Mouse (Mus musculus) neutrophil, adult 5-6 weeks (primary cell): Measurements from ENCODE around the gene Pi4k2a. TPM values are rescaled to one million over a fixed set of nuclear protein-coding genes. Genes with fewer than 3 reads are reported as not detected.

Source experiments
- ATAC-seq: fragments of 151-379, 151-347 bp; 2 replicates; pipeline ENCODE4 v1.8.0; 2017; ENCODE audit warnings: mild to moderate bottlenecking, moderate TSS enrichment; ENCODE audit not compliant: insufficient number of reproducible peaks, poor library complexity, low FRiP score, severe bottlenecking; ENCODE audit errors: extremely low read depth
- total RNA-seq: library from RNA; stranded (forward); fragments of 200-1000 nt; gene quantifications from 2 replicates; pipeline ENCODE4 v1.2.3, GENCODE M21; 2017

The Pi4k2a gene
- total RNA-seq, 1 experiment from 2014 or later = 13.3 TPM

- ATAC-seq = no peak
These were observed 57.0 kb downstream of the Pi4k2a start, which contains the start of gene Marveld1 for GRCm38 (mm10) chr19:42147170-42147768. Marveld1 (plus strand) TSS chr19:42147400.

- peak; percentile 15; the same call in 1 of the 2 replicates for ATAC-seq
These were observed 57.7 kb downstream of the Pi4k2a start for GRCm38 (mm10) chr19:42147769-42148568.

- ATAC-seq = no peak
These were observed 58.2 kb downstream of the Pi4k2a start for GRCm38 (mm10) chr19:42148569-42148860.

- peak; percentile 61 for ATAC-seq
These were observed 61.7 kb downstream of the Pi4k2a start for GRCm38 (mm10) chr19:42151990-42152389.

GRCm38 (mm10) chr19:42157493-42158237 lies 67.4 kb downstream of the Pi4k2a start:
- no peak for ATAC-seq

DNA sequence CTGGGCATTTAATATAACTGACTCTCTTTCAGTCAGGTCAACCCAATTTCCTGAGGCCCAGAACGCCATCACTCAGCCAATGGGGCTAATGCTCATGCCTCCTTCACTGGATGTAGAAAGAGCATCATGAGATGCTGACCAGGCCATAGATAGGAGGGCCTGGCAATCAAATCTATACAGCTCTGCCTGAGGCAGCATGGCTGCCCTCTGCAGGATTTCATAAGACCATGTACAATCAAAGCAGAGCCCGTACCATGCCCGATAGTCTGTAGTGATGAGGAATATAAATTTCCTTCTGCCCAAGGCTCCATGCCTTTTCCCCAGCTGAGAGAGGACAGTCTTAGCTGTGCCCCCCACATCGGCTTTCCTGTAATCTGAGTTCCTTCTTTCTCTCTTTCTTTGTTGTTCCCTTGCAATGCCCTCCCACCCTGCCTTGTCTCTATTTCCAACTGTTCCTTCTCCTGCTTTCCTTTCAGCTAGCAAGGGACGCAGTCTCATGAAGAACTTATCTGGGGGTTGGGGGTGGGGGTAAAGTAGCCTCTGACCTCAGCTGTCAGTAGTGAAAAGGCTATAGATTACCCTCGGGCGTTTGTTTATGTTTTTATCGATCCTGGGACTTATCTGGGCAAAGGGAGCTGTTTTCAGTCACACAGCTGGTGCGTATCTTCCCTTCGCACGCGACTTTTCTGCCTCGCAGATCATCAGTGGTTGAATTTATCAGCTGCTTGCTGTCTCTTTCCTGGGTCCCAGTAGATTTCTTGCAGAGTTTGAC lies 68.2 kb downstream of the Pi4k2a start:
- no peak for ATAC-seq

- ATAC-seq = no peak
These were observed 73.5 kb downstream of the Pi4k2a start, which contains the start of gene Zfyve27 for GRCm38 (mm10) chr19:42163764-42164163. Zfyve27 (plus strand) TSS chr19:42163951.

DNA sequence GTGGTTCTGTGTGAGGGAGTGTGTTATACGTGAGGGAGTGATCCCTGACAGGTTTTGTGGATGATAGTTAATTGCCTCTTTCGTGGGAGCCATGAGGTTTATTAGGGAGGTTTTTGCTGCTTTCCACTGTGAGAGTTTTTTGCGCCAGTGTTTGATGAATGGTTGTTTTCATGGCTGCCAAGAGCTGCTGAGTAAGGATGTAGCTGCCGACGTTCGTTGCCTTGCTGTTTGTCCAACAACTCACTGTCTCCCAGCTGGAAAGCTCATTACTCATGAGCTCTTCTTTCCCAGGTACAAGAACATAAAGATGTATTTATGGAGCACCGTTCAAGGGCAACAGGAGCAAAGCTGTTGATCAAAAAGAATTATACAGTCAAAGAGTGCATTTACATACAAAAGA lies 73.9 kb downstream of the Pi4k2a start:
- ATAC-seq = no peak

- ATAC-seq = peak; percentile 59; the same call in 1 of the 2 replicates
These were observed 75.9 kb downstream of the Pi4k2a start for GRCm38 (mm10) chr19:42166130-42166529.

DNA sequence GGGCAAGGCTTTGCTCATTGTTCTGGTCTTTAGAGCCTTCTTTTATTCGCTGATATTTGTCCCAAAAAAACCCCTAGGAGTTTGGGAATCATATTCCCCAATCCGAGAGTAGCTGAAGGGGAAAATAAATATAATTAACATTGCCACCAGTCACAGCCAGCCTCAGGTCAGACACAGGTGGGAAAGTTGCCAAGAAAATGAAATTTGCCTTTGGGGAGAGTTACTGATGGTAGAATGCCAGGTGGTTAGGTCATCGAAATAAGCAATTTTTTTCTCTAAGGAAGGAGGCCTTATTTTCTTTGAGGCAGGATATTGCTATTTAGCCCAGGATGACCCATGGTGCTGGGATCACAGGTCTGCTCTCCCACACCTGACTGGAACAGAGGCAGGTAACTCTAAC lies 76.5 kb downstream of the Pi4k2a start:
- ATAC-seq = no peak

GRCm38 (mm10) chr19:42167489-42167888 lies 77.2 kb downstream of the Pi4k2a start:
- ATAC-seq = no peak

DNA sequence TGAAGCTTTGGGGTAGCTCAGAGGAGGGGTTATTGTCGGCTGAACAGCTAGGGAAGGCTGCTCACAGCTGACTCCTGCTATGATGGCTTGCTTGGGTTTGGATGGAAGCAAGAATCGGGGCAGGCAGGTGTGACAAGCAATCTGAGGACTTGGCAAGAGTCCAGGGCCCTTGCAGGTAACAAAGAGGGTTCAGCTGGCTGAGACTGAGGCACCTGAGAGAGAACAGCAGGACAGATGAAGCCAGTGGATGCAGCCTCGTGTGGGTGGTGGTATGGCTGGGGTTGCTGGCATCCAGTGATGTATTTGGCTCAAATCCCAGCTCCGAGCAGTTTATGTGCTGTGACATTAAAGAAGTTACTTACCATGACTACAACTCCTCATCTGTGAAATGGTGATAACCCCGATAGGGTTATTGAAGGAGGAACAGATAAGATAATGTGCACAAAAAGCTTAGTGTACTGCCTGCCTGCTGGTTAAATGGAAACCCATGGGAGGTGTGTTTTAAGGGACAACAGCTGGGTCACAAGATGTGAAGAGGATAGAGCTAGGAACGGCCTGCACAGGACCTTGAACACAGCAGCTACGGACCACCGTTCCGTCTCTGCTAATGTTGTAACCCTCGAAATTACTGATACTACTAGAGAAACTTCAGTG lies 79.2 kb downstream of the Pi4k2a start:
- no peak for ATAC-seq

DNA sequence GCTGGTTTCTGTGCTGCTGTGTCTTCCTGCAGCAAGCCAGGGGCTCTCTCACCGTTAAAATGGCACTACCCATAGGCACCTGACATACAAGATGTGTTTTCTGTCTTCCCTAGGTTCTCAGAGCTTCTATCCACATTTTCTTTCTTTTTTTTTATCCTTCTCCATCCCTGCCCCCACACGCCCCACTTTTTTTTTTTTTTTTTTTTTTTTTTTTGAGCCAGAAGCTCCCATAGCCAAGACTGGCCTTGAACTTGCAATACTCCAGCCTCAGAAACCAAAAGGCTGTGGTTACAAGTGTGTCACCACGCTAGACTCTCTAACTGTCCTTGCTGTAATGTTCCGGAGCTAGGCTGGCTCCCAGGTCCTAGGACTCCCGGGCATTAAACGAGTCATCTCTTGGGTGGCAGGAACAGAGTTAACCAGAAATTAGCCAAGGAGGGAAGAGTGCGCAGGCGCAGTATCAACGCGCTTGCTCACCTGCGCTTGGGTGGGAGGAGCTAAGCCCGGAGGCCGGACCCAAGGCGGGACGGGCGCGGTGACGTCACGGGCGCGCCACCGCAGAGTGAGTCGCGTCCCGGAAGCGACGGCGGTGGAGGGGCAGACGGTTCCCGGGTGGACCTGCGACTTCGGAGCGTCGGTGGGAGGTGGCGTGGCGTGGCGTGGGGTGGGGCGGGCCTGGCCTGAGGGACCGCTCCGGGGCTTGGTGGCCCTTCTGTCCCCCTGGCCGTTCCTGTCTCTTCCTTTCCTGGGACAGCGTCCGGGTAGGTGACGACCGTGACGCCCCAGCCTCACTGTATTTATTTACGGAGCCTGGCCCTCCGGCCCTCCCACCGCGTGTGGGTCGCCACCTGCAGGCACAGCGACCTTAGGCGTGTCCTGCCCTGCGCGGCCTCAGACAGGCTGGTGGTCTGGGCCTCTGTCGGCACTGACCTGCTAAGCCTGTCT lies 80.0 kb downstream of the Pi4k2a start:
- peak; percentile 81 for ATAC-seq

Other genes starting within 250 kb of the Pi4k2a start
- 22.0 and 22.6 TPM in 2 replicates for gene Frat2, start 242.3 kb upstream of the Pi4k2a start, total RNA-seq
- 6.6 and 7.4 TPM in 2 replicates for gene Rrp12, start 194.3 kb upstream of the Pi4k2a start, total RNA-seq
- gene Pgam1, start 178.5 kb upstream of the Pi4k2a start, total RNA-seq = 96.7 and 104 TPM in 2 replicates
- gene Exosc1, start 157.0 kb upstream of the Pi4k2a start, total RNA-seq = 22.2 and 27.3 TPM in 2 replicates
- 21.6 and 24.9 TPM in 2 replicates for gene Zdhhc16, start 157.0 kb upstream of the Pi4k2a start, total RNA-seq
- gene Mms19, start 109.3 kb upstream of the Pi4k2a start, total RNA-seq = 29.8 and 45.2 TPM in 2 replicates
- 8.6 and 11.9 TPM in 2 replicates for gene Ubtd1, start 108.7 kb upstream of the Pi4k2a start, total RNA-seq
- gene Ankrd2, start 54.5 kb upstream of the Pi4k2a start, total RNA-seq = not detected in 2 replicates
- not detected in 2 replicates for gene Hoga1, start 44.9 kb upstream of the Pi4k2a start, total RNA-seq
- not detected in 2 replicates for gene 4933411K16Rik, start 38.2 kb upstream of the Pi4k2a start, total RNA-seq
- gene Morn4, start 4.1 kb upstream of the Pi4k2a start, total RNA-seq = not detected in 2 replicates
- 0.35 and 3.2 TPM in 2 replicates for gene Avpi1, start 38.6 kb downstream of the Pi4k2a start, total RNA-seq
- gene Marveld1, start 56.9 kb downstream of the Pi4k2a start, total RNA-seq = 1.3 and 2.0 TPM in 2 replicates
- 103 and 104 TPM in 2 replicates for gene Zfyve27, start 73.5 kb downstream of the Pi4k2a start, total RNA-seq
- not detected in 2 replicates for gene Sfrp5, start 111.8 kb downstream of the Pi4k2a start, total RNA-seq
- not detected in 2 replicates for gene Golga7b, start 157.1 kb downstream of the Pi4k2a start, total RNA-seq